ENCODE assay signal across 22 mouse cellular contexts in the genomic region with DNA sequence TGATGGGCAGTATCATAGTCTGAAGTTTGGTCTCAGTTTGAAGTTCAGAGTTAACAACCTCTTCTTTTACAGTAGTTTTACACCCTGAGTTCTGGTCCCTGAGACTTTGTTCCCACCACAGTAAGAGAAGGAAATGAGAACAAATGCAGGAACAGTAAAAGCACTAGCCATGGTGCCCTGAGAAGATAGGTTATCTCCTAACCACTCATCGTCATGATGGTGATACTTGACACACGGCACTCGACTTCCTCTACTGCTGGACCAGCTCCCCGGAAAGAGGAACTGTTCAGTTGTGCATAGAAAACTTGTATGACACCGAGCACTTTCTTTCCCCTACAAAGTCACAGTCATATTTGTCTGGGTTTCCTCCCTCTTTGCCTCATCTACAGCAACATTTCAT.
DNase-seq lines count a peak whose midpoint lies in the region; ATAC-seq and TF ChIP-seq lines count a peak whose summit lies in the region.
"Had no signal": no experiment of that assay in that cellular context is flagged by ENCODE, and none has a peak within 500 bp of the region (broad histone marks: within the 10 kb centered on the region; RNA-seq: fewer than 3 reads in every experiment).

No protein-coding gene starts in this region.

- WGBS in intestine, embryonic 16.5 days: 70% methylated on average over 5 of the region's 5 CpGs
- 92% methylated on average over 5 of the region's 5 CpGs for WGBS in forebrain, postnatal 0 days

- ATAC-seq in intestine, embryonic 16.5 days: peak; percentile 90
- peak; percentile 69 for ATAC-seq in megakaryocyte progenitor cell, adult 5-6 weeks (replicated peaks; ENCODE audit: poor library complexity)
- ATAC-seq in forebrain, postnatal 0 days: no peak
- ATAC-seq: activated CD4-positive, CD25-positive, alpha-beta regulatory T cell, adult 4 months; forebrain, embryonic 16.5 days; hindbrain, embryonic 16.5 days; inflammation-experienced regulatory T-cells, adult 6 months; Patski had no signal

- DNase-seq in 416B (ENCODE audit: low read depth): peak; percentile 6
- peak; percentile 89 for DNase-seq in MEL-GATA-1-ER (ENCODE audit: extremely low read depth, low read depth)
- DNase-seq in forebrain, postnatal 0 days: no peak
- DNase-seq in heart, postnatal 14 days: no peak
- DNase-seq in neural tube, embryonic 10.5 days (ENCODE audit: extremely low spot score, low spot score): no peak
- DNase-seq: adrenal gland, postnatal 14 days; cerebellum, adult 18-20 months; cerebellum, adult 9-11 months; gastrocnemius, postnatal 14 days; heart, adult 2 months; heart, postnatal 36 days; kidney, adult 2 months had no signal

- H3K27me3 ChIP-seq in intestine, embryonic 16.5 days (replicated peaks; ENCODE audit: control insufficient read depth, insufficient read depth, low read length): no peaks in the 10 kb centered on the region
- no peaks in the 10 kb centered on the region for H3K27me3 ChIP-seq in forebrain, postnatal 0 days (ENCODE audit: insufficient read depth, low read length)
- H3K27me3 ChIP-seq: embryonic facial prominence, embryonic 13.5 days; forebrain, embryonic 12.5 days; heart, embryonic 12.5 days had no signal

- no peak overlapping the region for H3K27ac ChIP-seq in intestine, embryonic 16.5 days (ENCODE audit: low read length)
- no peak overlapping the region for H3K27ac ChIP-seq in forebrain, postnatal 0 days (ENCODE audit: low read depth, low read length)
- H3K27ac ChIP-seq: embryonic facial prominence, embryonic 13.5 days; forebrain, embryonic 12.5 days; heart, adult 2 months had no signal

- intact Hi-C loops in heart, postnatal 14 days (cut with DNase I): no loop called here

- no peak overlapping the region for H3K4me2 ChIP-seq in intestine, embryonic 16.5 days (ENCODE audit: low read depth, low read length)
- H3K4me2 ChIP-seq in forebrain, postnatal 0 days (ENCODE audit: low read depth): no peak overlapping the region
- H3K4me2 ChIP-seq: embryonic facial prominence, embryonic 13.5 days; forebrain, embryonic 12.5 days; heart, embryonic 12.5 days had no signal

- H3K9me3 ChIP-seq in intestine, embryonic 16.5 days (ENCODE audit: control insufficient read depth, low read length): no peaks in the 10 kb centered on the region
- H3K9me3 ChIP-seq in forebrain, postnatal 0 days (ENCODE audit: low read length): no peaks in the 10 kb centered on the region
- H3K9me3 ChIP-seq: embryonic facial prominence, embryonic 13.5 days; forebrain, embryonic 12.5 days; heart, embryonic 12.5 days had no signal

- no peaks in the 10 kb centered on the region for H3K36me3 ChIP-seq in intestine, embryonic 16.5 days (ENCODE audit: control insufficient read depth, insufficient read depth, low read length)
- H3K36me3 ChIP-seq in forebrain, postnatal 0 days (ENCODE audit: insufficient read depth): no peaks in the 10 kb centered on the region
- H3K36me3 ChIP-seq: embryonic facial prominence, embryonic 13.5 days; forebrain, embryonic 12.5 days; heart, embryonic 12.5 days had no signal

- no peak overlapping the region for H3K9ac ChIP-seq in intestine, embryonic 16.5 days (ENCODE audit: low read depth, low read length)
- H3K9ac ChIP-seq in forebrain, postnatal 0 days: no peak overlapping the region
- H3K9ac ChIP-seq: embryonic facial prominence, embryonic 13.5 days; forebrain, embryonic 12.5 days; heart, embryonic 12.5 days had no signal

- H3K4me1 ChIP-seq in intestine, embryonic 16.5 days (ENCODE audit: control insufficient read depth, insufficient read depth, low read length): no peaks in the 10 kb centered on the region
- H3K4me1 ChIP-seq in forebrain, postnatal 0 days (ENCODE audit: insufficient read depth): no peaks in the 10 kb centered on the region
- H3K4me1 ChIP-seq: embryonic facial prominence, embryonic 13.5 days; forebrain, embryonic 12.5 days had no signal

- no peak overlapping the region for H3K4me3 ChIP-seq in intestine, embryonic 16.5 days (ENCODE audit: low read length)
- no peak overlapping the region for H3K4me3 ChIP-seq in forebrain, postnatal 0 days (ENCODE audit: low read depth, low read length)
- H3K4me3 ChIP-seq: embryonic facial prominence, embryonic 13.5 days; forebrain, embryonic 12.5 days; heart, adult 2 months; heart, embryonic 12.5 days had no signal

- no peak for TF ChIP-seq CTCF in forebrain, postnatal 0 days (IDR thresholded peaks at IDR 0.05; ENCODE audit: low read depth)

Comparison
In these comparisons a context has a peak if more than half of its experiments do, and no peak if none do; other contexts are left out.
1. DNase-seq: peak in 416B (single experiment) and MEL-GATA-1-ER (single experiment); none in forebrain, postnatal 0 days (single experiment), heart, postnatal 14 days (0 of 2) and neural tube, embryonic 10.5 days (single experiment).